Mouse (Mus musculus): ENCODE data around the gene Tm9sf1.

GRCm38 (mm10) chr14:55642679-55643059 lies 937 bp downstream of the Tm9sf1 start:
- TF ChIP-seq CTCF (IDR thresholded peaks at IDR 0.05; ENCODE audit: low read depth, low read length) (no peak), POLR2A (IDR thresholded peaks at IDR 0.05; ENCODE audit: borderline replicate concordance, low read depth, low read length) (no peak)
